Mouse (Mus musculus) myocyte (in vitro differentiated cells): ENCODE measurements at regions not wholly inside any gene's neighbourhood (a gene's known extent, or its start where the extent isn't known, plus 50 kb on each side); places are given as distances from the start of the nearest gene placed in this dataset.

Experiments used
- H3K27me3 ChIP-seq: one replicate; pipeline ENCODE4 v1.6.1; 2011; ENCODE audit not compliant: control insufficient read depth, insufficient read depth, insufficient read length
- H3K36me3 ChIP-seq: one replicate; pipeline ENCODE4 v1.6.1; 2011; ENCODE audit not compliant: control insufficient read depth, insufficient read depth
- H3K4me2 ChIP-seq: one replicate; pipeline ENCODE4 v1.6.1; 2011; ENCODE audit warnings: low read depth, control low read depth
- H3K4me3 ChIP-seq: one replicate; pipeline ENCODE4 v1.5.1; 2011; ENCODE audit warnings: mild to moderate bottlenecking, control low read depth, moderate library complexity
- H3K79me2 ChIP-seq: one replicate; pipeline ENCODE4 v1.6.1; 2011; ENCODE audit not compliant: control insufficient read depth, insufficient read depth
- H3ac ChIP-seq: one replicate; pipeline ENCODE4 v1.6.1; 2011; ENCODE audit not compliant: control insufficient read depth, insufficient read length
- CEBPB ChIP-seq: IDR thresholded peaks from 2 replicates; pipeline ENCODE4 v1.6.1; 2011; ENCODE audit warnings: mild to moderate bottlenecking, moderate library complexity; ENCODE audit not compliant: poor library complexity, insufficient read depth, severe bottlenecking
- E2F4 ChIP-seq: IDR thresholded peaks from one replicate; pipeline ENCODE4 v1.6.1; 2011; ENCODE audit warnings: mild to moderate bottlenecking, control low read depth, moderate library complexity; ENCODE audit not compliant: insufficient read depth
- MAX ChIP-seq: IDR thresholded peaks from one replicate; pipeline ENCODE4 v1.6.1; 2011; ENCODE audit warnings: low read depth, mild to moderate bottlenecking, control low read depth
- MYOD1 ChIP-seq, 3 experiments: IDR thresholded peaks; one replicate each; pipeline ENCODE4 v1.6.1; 2011; ENCODE audit warnings: control low read depth in 2 of 3, low read depth in 2 of 3, mild to moderate bottlenecking in 2 of 3, moderate library complexity in 1 of 3; ENCODE audit not compliant: insufficient read length in 2 of 3, control insufficient read depth in 1 of 3
- MYOG ChIP-seq, 3 experiments: IDR thresholded peaks; one replicate each; pipeline ENCODE4 v1.6.1; 2011; ENCODE audit warnings: control low read depth in 2 of 3, low read depth in 2 of 3, mild to moderate bottlenecking in 2 of 3; ENCODE audit not compliant: insufficient read length in 2 of 3, control insufficient read depth in 1 of 3, insufficient read depth in 1 of 3
- POLR2A ChIP-seq: IDR thresholded peaks from one replicate; pipeline ENCODE4 v1.6.1; 2011; ENCODE audit warnings: low read depth, mild to moderate bottlenecking, control low read depth, moderate library complexity; ENCODE audit not compliant: insufficient read length
- POLR2AphosphoS2 ChIP-seq: IDR thresholded peaks from one replicate; pipeline ENCODE4 v1.6.1; 2011; ENCODE audit warnings: low read depth, control low read depth; ENCODE audit not compliant: insufficient read length
- REST ChIP-seq: IDR thresholded peaks from one replicate; pipeline ENCODE4 v1.6.1; 2011; ENCODE audit warnings: mild to moderate bottlenecking, control low read depth, moderate library complexity; ENCODE audit not compliant: insufficient read depth, insufficient read length
- SRF ChIP-seq: IDR thresholded peaks from one replicate; pipeline ENCODE4 v1.6.1; 2011; ENCODE audit warnings: low read depth; ENCODE audit not compliant: control insufficient read depth, insufficient read length
- TCF12 ChIP-seq: IDR thresholded peaks from one replicate; pipeline ENCODE4 v1.6.1; 2011; ENCODE audit warnings: mild to moderate bottlenecking, control low read depth; ENCODE audit not compliant: poor library complexity, insufficient read depth, severe bottlenecking
- TCF3 ChIP-seq: IDR thresholded peaks from one replicate; pipeline ENCODE4 v1.6.1; 2011; ENCODE audit warnings: low read depth, control low read depth; ENCODE audit not compliant: insufficient read length
- USF1 ChIP-seq: IDR thresholded peaks from one replicate; pipeline ENCODE4 v1.6.1; 2011; ENCODE audit warnings: low read depth, mild to moderate bottlenecking, control low read depth, moderate library complexity

DNA sequence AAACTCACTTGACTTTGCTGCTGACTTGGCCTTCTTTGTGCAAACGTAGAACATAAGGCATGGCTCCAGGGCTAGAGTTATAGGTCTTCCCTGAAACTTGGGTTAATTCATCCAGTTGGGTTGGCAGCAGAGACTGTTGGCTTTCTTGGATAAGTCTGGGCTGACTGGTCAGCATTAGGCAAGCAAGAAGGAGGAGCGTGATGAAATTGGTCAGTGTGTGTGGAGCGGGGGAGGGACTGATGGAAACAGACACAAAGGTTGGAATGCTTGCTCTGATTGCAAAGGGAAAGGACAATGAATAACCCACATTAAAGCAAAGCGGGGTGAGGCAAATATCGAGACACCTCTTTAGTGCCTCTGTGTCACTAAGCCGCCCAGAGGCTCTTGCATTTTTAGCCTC, 120.3 kb downstream of the Dyrk2 start:
- no peaks in the 10 kb centered on the region for H3K27me3 ChIP-seq
- H3ac ChIP-seq: no peak overlapping the region
- TF ChIP-seq TCF12: no peak
- no peak for TF ChIP-seq POLR2A
- no peak for TF ChIP-seq MYOD1 (IDR thresholded peaks at IDR 0.05; ENCODE audit: control insufficient read depth in 1 of 3, insufficient read length in 2 of 3, low read depth in 2 of 3)
- no peak for TF ChIP-seq POLR2AphosphoS2
- TF ChIP-seq MAX: no peak
- TF ChIP-seq USF1: no peak
- TF ChIP-seq E2F4: no peak
- TF ChIP-seq SRF: no peak
- no peak for TF ChIP-seq REST
- no peak for TF ChIP-seq CEBPB
- no peak for TF ChIP-seq TCF3
- TF ChIP-seq MYOG (IDR thresholded peaks at IDR 0.05; ENCODE audit: control insufficient read depth in 1 of 3, insufficient read depth in 1 of 3, insufficient read length in 2 of 3, low read depth in 2 of 3): no peak
- no peak overlapping the region for H3K4me2 ChIP-seq
- no peaks in the 10 kb centered on the region for H3K36me3 ChIP-seq
- H3K79me2 ChIP-seq: no peaks in the 10 kb centered on the region
- no peak overlapping the region for H3K4me3 ChIP-seq

DNA sequence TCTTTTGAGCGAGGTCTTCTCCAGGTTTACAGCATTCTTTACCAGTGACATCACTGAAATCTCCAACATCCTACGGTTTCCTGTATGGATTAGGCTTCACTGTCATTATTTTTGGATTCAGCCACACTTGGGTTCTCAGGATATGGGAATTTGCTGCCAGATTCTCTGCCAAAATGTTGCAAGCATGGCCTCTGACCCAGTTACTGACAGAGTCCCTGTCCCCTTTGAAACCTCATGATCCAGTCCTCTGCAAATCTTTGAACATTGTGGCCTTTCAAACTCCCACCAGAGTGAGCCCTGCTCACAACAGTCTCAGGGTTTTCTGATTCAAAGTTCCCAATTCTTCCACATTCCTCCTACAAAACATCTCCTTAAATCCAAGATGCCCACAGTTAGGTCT, 118.9 kb downstream of the Dyrk2 start:
- Histone ChIP-seq H3ac (no peak overlapping the region), H3K4me2 (no peak overlapping the region), H3K27me3 (no peaks in the 10 kb centered on the region), H3K79me2 (no peaks in the 10 kb centered on the region), H3K36me3 (no peaks in the 10 kb centered on the region), H3K4me3 (no peak overlapping the region)
- TF ChIP-seq POLR2AphosphoS2: no peak
- TF ChIP-seq TCF12: no peak

DNA sequence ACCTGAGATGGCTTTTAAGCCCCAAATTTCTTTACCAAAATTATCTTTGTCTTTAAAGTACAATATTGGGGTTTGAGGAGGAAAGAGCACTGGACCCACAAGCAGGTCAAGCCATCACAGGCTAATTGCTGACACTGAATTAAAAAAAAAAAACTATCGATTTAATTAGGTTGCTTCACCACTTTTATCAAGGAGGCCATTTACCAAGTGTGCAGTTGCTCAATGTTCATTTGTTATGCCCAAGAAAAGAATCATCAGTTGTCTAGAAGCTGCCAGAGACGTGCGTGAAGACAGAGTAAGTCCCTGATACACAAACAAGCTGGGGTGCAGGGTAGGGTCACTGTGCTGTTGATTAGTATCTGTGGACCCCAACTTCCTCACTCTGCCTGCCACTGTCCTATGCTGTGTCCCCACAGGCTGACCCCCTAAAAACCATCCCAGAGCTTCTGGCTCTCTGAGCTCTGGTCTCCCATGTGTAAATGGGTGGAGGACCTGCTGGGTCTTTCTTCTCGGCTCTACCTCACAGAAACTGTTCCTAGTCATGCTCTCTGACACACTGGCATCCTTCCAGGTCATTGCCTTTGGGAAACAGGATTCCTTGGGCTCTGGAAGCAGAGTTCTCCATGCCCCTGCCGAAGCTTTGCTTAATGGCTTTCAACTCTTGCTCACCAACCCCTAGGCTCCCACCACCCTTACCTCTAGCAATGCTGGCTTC, 116.8 kb downstream of the Dyrk2 start:
- no peaks in the 10 kb centered on the region for H3K27me3 ChIP-seq
- no peak overlapping the region for H3K4me3 ChIP-seq
- no peaks in the 10 kb centered on the region for H3K36me3 ChIP-seq
- H3K4me2 ChIP-seq: no peak overlapping the region
- H3ac ChIP-seq: no peak overlapping the region
- TF ChIP-seq POLR2AphosphoS2 (no peak), TCF12 (no peak), MYOG (IDR thresholded peaks at IDR 0.05; ENCODE audit: control insufficient read depth in 1 of 3, insufficient read depth in 1 of 3, insufficient read length in 2 of 3, low read depth in 2 of 3) (no peak), USF1 (no peak), SRF (no peak), MYOD1 (IDR thresholded peaks at IDR 0.05; ENCODE audit: control insufficient read depth in 1 of 3, insufficient read length in 2 of 3, low read depth in 2 of 3) (no peak), MAX (no peak), REST (no peak), POLR2A (no peak), CEBPB (no peak), TCF3 (no peak), E2F4 (no peak)
- no peaks in the 10 kb centered on the region for H3K79me2 ChIP-seq

DNA sequence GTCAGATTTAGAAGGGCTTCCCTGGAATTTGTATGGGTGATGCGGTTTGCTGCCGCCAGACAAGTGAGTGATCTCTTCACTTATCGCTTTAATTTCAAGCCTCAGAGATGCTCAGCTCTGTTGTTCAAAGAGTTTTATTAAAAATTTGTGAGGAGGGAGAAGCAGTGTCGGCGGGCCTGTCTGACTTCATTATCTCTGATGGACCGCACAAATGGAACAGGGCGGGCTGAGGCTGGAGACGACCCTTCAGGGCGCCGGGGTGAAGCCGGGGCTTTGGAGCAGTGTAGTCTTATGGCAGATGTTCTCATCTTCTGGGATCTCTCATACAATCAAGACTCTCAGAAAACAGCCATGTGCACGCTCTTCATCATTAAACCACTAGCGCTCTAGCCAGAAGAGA, 115.2 kb downstream of the Dyrk2 start:
- H3K4me3 ChIP-seq: no peak overlapping the region
- no peaks in the 10 kb centered on the region for H3K36me3 ChIP-seq
- no peaks in the 10 kb centered on the region for H3K79me2 ChIP-seq
- no peak overlapping the region for H3K4me2 ChIP-seq
- no peaks in the 10 kb centered on the region for H3K27me3 ChIP-seq
- TF ChIP-seq USF1: no peak
- no peak overlapping the region for H3ac ChIP-seq

DNA sequence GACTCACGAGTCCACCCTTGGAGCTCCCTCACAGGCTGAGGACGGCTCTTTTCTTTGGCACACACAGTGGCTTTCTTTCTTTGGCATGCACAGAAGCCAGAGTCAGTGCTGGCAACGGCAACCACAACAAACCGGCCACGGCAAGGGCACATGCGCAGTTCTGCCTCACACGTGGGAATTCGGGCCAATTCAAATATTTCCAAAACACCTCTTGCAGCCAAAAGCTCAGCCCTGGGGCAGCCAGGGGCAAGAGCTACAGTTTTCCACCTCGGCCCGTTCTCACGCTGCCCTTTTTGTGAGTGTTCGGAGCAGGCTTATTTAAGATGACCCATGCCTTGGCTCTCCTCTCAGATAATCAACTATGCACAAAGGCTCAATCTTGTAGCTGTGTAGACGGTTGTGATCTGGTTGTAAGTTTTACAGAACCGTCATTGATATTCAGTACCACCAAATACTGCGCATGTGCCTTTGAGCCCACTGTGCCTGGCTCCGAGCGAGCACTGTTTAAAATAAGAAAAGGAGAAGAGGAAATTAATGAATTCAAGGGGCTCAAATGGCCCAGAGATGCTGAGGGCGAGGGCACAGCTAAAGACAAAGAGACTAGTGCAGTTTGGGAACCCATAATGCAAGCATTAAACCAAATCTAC, 111.1 kb downstream of the Dyrk2 start:
- Histone ChIP-seq H3K4me2 (no peak overlapping the region), H3K4me3 (no peak overlapping the region), H3ac (no peak overlapping the region), H3K79me2 (no peaks in the 10 kb centered on the region), H3K27me3 (no peaks in the 10 kb centered on the region), H3K36me3 (no peaks in the 10 kb centered on the region)
- TF ChIP-seq TCF12 (no peak), USF1 (no peak)
